7 mouse cellular contexts compared by ENCODE assay signal in genomic region chr11:117408442-117409031, GRCm38 (mm10).
DNase-seq lines count a peak whose midpoint lies in the region; ATAC-seq and TF ChIP-seq lines count a peak whose summit lies in the region.

No protein-coding gene starts in this region.

- no peak overlapping the region for H3K27ac ChIP-seq in lung, embryonic 15.5 days
- peak overlapping the region; percentile 98 for H3K27ac ChIP-seq in forebrain, postnatal 0 days (ENCODE audit: low read depth, low read length)
- H3K27ac ChIP-seq in olfactory bulb, adult 2 months (ENCODE audit: insufficient read depth, low read depth, low read length): no peak overlapping the region

- H3K4me3 ChIP-seq in lung, embryonic 15.5 days: no peak overlapping the region; the same call in 1 of the 2 replicates
- peak overlapping the region; percentile 33 for H3K4me3 ChIP-seq in forebrain, postnatal 0 days (ENCODE audit: low read depth, low read length)
- peak overlapping the region; percentile 7; the same call in 1 of the 2 replicates for H3K4me3 ChIP-seq in olfactory bulb, adult 2 months (ENCODE audit: insufficient read depth, low read depth, low read length)

- no peak for DNase-seq in lung, postnatal 14 days
- peak; percentile 66 for DNase-seq in forebrain, postnatal 0 days
- DNase-seq in kidney, postnatal 25 days: peak; percentile 50 to 60
- DNase-seq in embryo, embryonic 10 days (ENCODE audit: low spot score): no peak
- no peak for DNase-seq in urinary bladder, postnatal 36 days (ENCODE audit: low spot score in 2 of 2)

- peak; percentile 48 for TF ChIP-seq CTCF in forebrain, postnatal 0 days (IDR thresholded peaks at IDR 0.05; ENCODE audit: low read depth)
- no peak for TF ChIP-seq CTCF in olfactory bulb, adult 2 months (IDR thresholded peaks at IDR 0.05; ENCODE audit: insufficient read depth, low read depth, low read length)

- ATAC-seq in lung, embryonic 15.5 days (ENCODE audit: borderline replicate concordance, extremely low read depth, low FRiP score, low TSS enrichment): no peak
- peak; percentile 24 for ATAC-seq in forebrain, postnatal 0 days

- H3K4me1 ChIP-seq in lung, embryonic 15.5 days: peaks cover 34% of the 10 kb centered on the region
- peaks cover 40% of the 10 kb centered on the region for H3K4me1 ChIP-seq in forebrain, postnatal 0 days (ENCODE audit: insufficient read depth)
- H3K4me1 ChIP-seq in olfactory bulb, adult 2 months (ENCODE audit: control insufficient read depth, insufficient read depth, low read length): peaks cover 41% of the 10 kb centered on the region

- H3K36me3 ChIP-seq in lung, embryonic 15.5 days: no peaks in the 10 kb centered on the region
- no peaks in the 10 kb centered on the region for H3K36me3 ChIP-seq in forebrain, postnatal 0 days (ENCODE audit: insufficient read depth)

- H3K9me3 ChIP-seq in lung, embryonic 15.5 days: no peaks in the 10 kb centered on the region
- H3K9me3 ChIP-seq in forebrain, postnatal 0 days (ENCODE audit: low read length): no peaks in the 10 kb centered on the region

- peak overlapping the region; percentile 64 for H3K4me2 ChIP-seq in lung, embryonic 15.5 days
- H3K4me2 ChIP-seq in forebrain, postnatal 0 days (ENCODE audit: low read depth): peak overlapping the region; percentile 74

- 5% methylated on average over 16 of the region's 16 CpGs for WGBS in lung, embryonic 15.5 days
- 8% methylated on average over 16 of the region's 16 CpGs for WGBS in forebrain, postnatal 0 days
- 14% methylated on average over 16 of the region's 16 CpGs for WGBS in olfactory bulb, adult 2 months

- TF ChIP-seq POLR2A in olfactory bulb, adult 2 months (IDR thresholded peaks at IDR 0.05; ENCODE audit: insufficient read depth, low read depth, low read length): no peak

- H3K27me3 ChIP-seq in lung, embryonic 15.5 days: peaks cover 53% of the 10 kb centered on the region
- no peaks in the 10 kb centered on the region for H3K27me3 ChIP-seq in forebrain, postnatal 0 days (ENCODE audit: insufficient read depth, low read length)

- H3K9ac ChIP-seq in lung, embryonic 15.5 days: no peak overlapping the region
- H3K9ac ChIP-seq in forebrain, postnatal 0 days: peak overlapping the region; percentile 66

Comparison
In these comparisons a context has a peak if more than half of its experiments do, and no peak if none do; other contexts are left out.
1. DNase-seq: peak in forebrain, postnatal 0 days (single experiment) and kidney, postnatal 25 days (2 of 2); none in lung, postnatal 14 days (single experiment), embryo, embryonic 10 days (single experiment) and urinary bladder, postnatal 36 days (0 of 2).